Mouse (Mus musculus): ENCODE measurements at regions not wholly inside any gene's neighbourhood (a gene's known extent, or its start where the extent isn't known, plus 50 kb on each side); places are given as distances from the start of the nearest gene placed in this dataset.

- H3K36me3 ChIP-seq (ENCODE audit: control insufficient read depth, insufficient read depth, low read length): no peaks in the 10 kb centered on the region
- H3K4me1 ChIP-seq (replicated peaks; ENCODE audit: control insufficient read depth, insufficient read depth, low read length): no peaks in the 10 kb centered on the region
- WGBS: 79% methylated on average over 7 of the region's 7 CpGs
- H3K27ac ChIP-seq (ENCODE audit: low read depth, low read length): no peak overlapping the region
- H3K4me3 ChIP-seq (ENCODE audit: low read depth, low read length): no peak overlapping the region
- no peak overlapping the region for H3K9ac ChIP-seq (ENCODE audit: low read depth, low read length)
- no peak overlapping the region for H3K4me2 ChIP-seq (replicated peaks; ENCODE audit: low read depth, low read length)
- H3K27me3 ChIP-seq (ENCODE audit: control insufficient read depth, insufficient read depth, low read length): no peaks in the 10 kb centered on the region
- H3K9me3 ChIP-seq (ENCODE audit: control insufficient read depth, low read length): no peaks in the 10 kb centered on the region
- DNase-seq (ENCODE audit: low spot score) (no peak), ATAC-seq (ENCODE audit: low FRiP score) (no peak)
Observed at GRCm38 (mm10) chr10:21711866-21712265, 118.9 kb downstream of the 1700020N01Rik start.

GRCm38 (mm10) chr10:21712828-21713227 lies 119.9 kb downstream of the 1700020N01Rik start:
- Histone ChIP-seq H3K4me3 (ENCODE audit: low read depth, low read length) (no peak overlapping the region), H3K36me3 (ENCODE audit: control insufficient read depth, insufficient read depth, low read length) (no peaks in the 10 kb centered on the region), H3K9me3 (ENCODE audit: control insufficient read depth, low read length) (no peaks in the 10 kb centered on the region), H3K4me1 (replicated peaks; ENCODE audit: control insufficient read depth, insufficient read depth, low read length) (no peaks in the 10 kb centered on the region), H3K4me2 (replicated peaks; ENCODE audit: low read depth, low read length) (no peak overlapping the region), H3K27ac (ENCODE audit: low read depth, low read length) (no peak overlapping the region), H3K9ac (ENCODE audit: low read depth, low read length) (no peak overlapping the region), H3K27me3 (ENCODE audit: control insufficient read depth, insufficient read depth, low read length) (no peaks in the 10 kb centered on the region)
- no peak for DNase-seq (ENCODE audit: low spot score)
- no peak for ATAC-seq (ENCODE audit: low FRiP score)
- 74% methylated on average over 3 of the region's 3 CpGs for WGBS

DNA sequence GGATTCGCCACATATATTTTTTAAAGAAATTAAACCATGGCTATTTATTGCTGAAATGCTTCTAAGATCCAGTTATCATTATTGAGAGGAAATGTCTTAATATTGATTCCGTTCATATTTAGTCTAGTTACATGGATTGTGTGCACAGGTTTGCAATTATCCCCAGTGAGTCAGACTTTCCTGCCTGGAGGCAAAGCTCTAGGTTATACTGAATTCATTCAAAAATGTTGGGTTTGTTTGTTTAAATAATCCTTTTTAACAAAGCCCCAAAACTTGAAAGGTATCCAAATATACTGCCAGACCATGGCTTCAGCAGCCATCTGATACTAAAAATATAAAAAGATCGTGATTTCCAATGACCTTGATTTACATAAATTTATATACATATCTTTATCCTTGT lies 122.5 kb downstream of the 1700020N01Rik start:
- H3K27ac ChIP-seq (ENCODE audit: low read depth, low read length): no peak overlapping the region
- ATAC-seq (ENCODE audit: low FRiP score) (no peak), DNase-seq (ENCODE audit: low spot score) (no peak)
- H3K9ac ChIP-seq (ENCODE audit: low read depth, low read length): no peak overlapping the region
- no peak overlapping the region for H3K4me2 ChIP-seq (replicated peaks; ENCODE audit: low read depth, low read length)
- H3K4me1 ChIP-seq (replicated peaks; ENCODE audit: control insufficient read depth, insufficient read depth, low read length): no peaks in the 10 kb centered on the region
- no peak overlapping the region for H3K4me3 ChIP-seq (ENCODE audit: low read depth, low read length)
- H3K27me3 ChIP-seq (ENCODE audit: control insufficient read depth, insufficient read depth, low read length): no peaks in the 10 kb centered on the region
- H3K36me3 ChIP-seq (ENCODE audit: control insufficient read depth, insufficient read depth, low read length): no peaks in the 10 kb centered on the region
- H3K9me3 ChIP-seq (ENCODE audit: control insufficient read depth, low read length): no peaks in the 10 kb centered on the region
- WGBS: 93% methylated on average over 3 of the region's 3 CpGs

DNA sequence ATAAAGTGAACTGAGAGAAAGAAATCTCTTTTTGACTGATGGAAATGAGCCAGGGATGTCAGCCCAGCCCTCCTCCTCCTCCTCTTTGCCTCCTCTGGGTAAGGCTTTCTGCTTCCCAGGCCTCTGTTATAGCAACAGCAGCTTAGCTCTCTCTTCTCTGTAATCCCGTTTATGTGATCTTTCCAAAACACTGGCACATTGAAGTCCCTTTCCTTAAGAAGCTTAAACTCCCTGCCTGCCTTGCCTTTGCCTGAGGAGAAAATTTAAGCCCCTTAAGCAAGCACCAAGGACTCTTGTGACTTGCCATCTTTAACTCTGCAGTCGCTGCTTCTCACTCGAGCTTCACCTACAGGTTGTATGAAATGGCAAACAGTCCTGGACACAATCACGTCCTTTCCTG lies 125.2 kb downstream of the 1700020N01Rik start:
- whole genome bisulfite sequencing: 64% methylated on average over 4 of the region's 4 CpGs
- ATAC-seq (ENCODE audit: low FRiP score): no peak
- Histone ChIP-seq H3K36me3 (ENCODE audit: control insufficient read depth, insufficient read depth, low read length) (no peaks in the 10 kb centered on the region), H3K9me3 (ENCODE audit: control insufficient read depth, low read length) (no peaks in the 10 kb centered on the region), H3K4me1 (replicated peaks; ENCODE audit: control insufficient read depth, insufficient read depth, low read length) (no peaks in the 10 kb centered on the region), H3K4me3 (ENCODE audit: low read depth, low read length) (no peak overlapping the region), H3K27ac (ENCODE audit: low read depth, low read length) (no peak overlapping the region), H3K9ac (ENCODE audit: low read depth, low read length) (no peak overlapping the region), H3K4me2 (replicated peaks; ENCODE audit: low read depth, low read length) (no peak overlapping the region), H3K27me3 (ENCODE audit: control insufficient read depth, insufficient read depth, low read length) (no peaks in the 10 kb centered on the region)
- DNase-seq (ENCODE audit: low spot score): no peak

GRCm38 (mm10) chr10:21724351-21724750 lies 131.4 kb downstream of the 1700020N01Rik start:
- 88% methylated on average over 3 of the region's 3 CpGs for WGBS
- no peak overlapping the region for H3K27ac ChIP-seq (ENCODE audit: low read depth, low read length)
- no peak overlapping the region for H3K4me3 ChIP-seq (ENCODE audit: low read depth, low read length)
- no peaks in the 10 kb centered on the region for H3K4me1 ChIP-seq (replicated peaks; ENCODE audit: control insufficient read depth, insufficient read depth, low read length)
- no peaks in the 10 kb centered on the region for H3K27me3 ChIP-seq (ENCODE audit: control insufficient read depth, insufficient read depth, low read length)
- DNase-seq (ENCODE audit: low spot score) (no peak), ATAC-seq (ENCODE audit: low FRiP score) (no peak)
- H3K4me2 ChIP-seq (replicated peaks; ENCODE audit: low read depth, low read length): no peak overlapping the region
- H3K9me3 ChIP-seq (ENCODE audit: control insufficient read depth, low read length): no peaks in the 10 kb centered on the region
- H3K36me3 ChIP-seq (ENCODE audit: control insufficient read depth, insufficient read depth, low read length): no peaks in the 10 kb centered on the region
- no peak overlapping the region for H3K9ac ChIP-seq (ENCODE audit: low read depth, low read length)

DNA sequence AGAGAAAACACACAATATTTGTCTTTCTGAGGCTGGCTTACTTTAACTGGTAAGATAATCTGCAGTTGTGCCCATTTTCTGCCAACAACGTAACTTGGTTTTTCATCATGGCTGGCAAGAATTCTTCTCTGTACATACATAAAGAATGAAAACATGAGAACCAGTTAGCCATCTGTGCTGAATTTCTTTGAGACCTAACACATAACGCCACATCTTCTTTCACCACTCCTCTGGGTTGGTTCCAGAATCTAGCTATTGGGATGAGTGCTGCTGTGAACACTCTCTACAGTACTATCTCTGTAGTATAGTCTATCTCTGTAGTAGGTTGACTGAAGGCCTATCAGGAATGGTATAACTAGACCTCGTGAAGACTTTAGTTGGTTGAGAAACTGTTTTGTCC lies 132.1 kb downstream of the 1700020N01Rik start:
- DNase-seq (ENCODE audit: low spot score) (no peak), ATAC-seq (ENCODE audit: low FRiP score) (no peak)
- Histone ChIP-seq H3K9ac (ENCODE audit: low read depth, low read length) (no peak overlapping the region), H3K36me3 (ENCODE audit: control insufficient read depth, insufficient read depth, low read length) (no peaks in the 10 kb centered on the region), H3K27ac (ENCODE audit: low read depth, low read length) (no peak overlapping the region), H3K27me3 (ENCODE audit: control insufficient read depth, insufficient read depth, low read length) (no peaks in the 10 kb centered on the region), H3K4me2 (replicated peaks; ENCODE audit: low read depth, low read length) (no peak overlapping the region), H3K4me3 (ENCODE audit: low read depth, low read length) (no peak overlapping the region), H3K9me3 (ENCODE audit: control insufficient read depth, low read length) (no peaks in the 10 kb centered on the region), H3K4me1 (replicated peaks; ENCODE audit: control insufficient read depth, insufficient read depth, low read length) (no peaks in the 10 kb centered on the region)
- WGBS: 89% methylated on average over 3 of the region's 3 CpGs

GRCm38 (mm10) chr10:21740256-21740655 lies 141.7 kb upstream of the Sgk1 start:
- 54% methylated on average over 5 of the region's 5 CpGs for WGBS
- ATAC-seq (ENCODE audit: low FRiP score) (no peak), DNase-seq (ENCODE audit: low spot score) (no peak)
- H3K27ac ChIP-seq (ENCODE audit: low read depth, low read length): no peak overlapping the region
- H3K4me3 ChIP-seq (ENCODE audit: low read depth, low read length): no peak overlapping the region
- H3K36me3 ChIP-seq (ENCODE audit: control insufficient read depth, insufficient read depth, low read length): no peaks in the 10 kb centered on the region
- H3K27me3 ChIP-seq (ENCODE audit: control insufficient read depth, insufficient read depth, low read length): no peaks in the 10 kb centered on the region
- H3K9me3 ChIP-seq (ENCODE audit: control insufficient read depth, low read length): no peaks in the 10 kb centered on the region
- no peaks in the 10 kb centered on the region for H3K4me1 ChIP-seq (replicated peaks; ENCODE audit: control insufficient read depth, insufficient read depth, low read length)
- H3K4me2 ChIP-seq (replicated peaks; ENCODE audit: low read depth, low read length): no peak overlapping the region
- H3K9ac ChIP-seq (ENCODE audit: low read depth, low read length): no peak overlapping the region

GRCm38 (mm10) chr10:21741575-21741974 lies 140.4 kb upstream of the Sgk1 start:
- H3K27ac ChIP-seq (ENCODE audit: low read depth, low read length): no peak overlapping the region
- no peaks in the 10 kb centered on the region for H3K9me3 ChIP-seq (ENCODE audit: control insufficient read depth, low read length)
- WGBS: 78% methylated on average over 8 of the region's 8 CpGs
- H3K4me3 ChIP-seq (ENCODE audit: low read depth, low read length): no peak overlapping the region
- no peak for DNase-seq (ENCODE audit: low spot score)
- no peak overlapping the region for H3K4me2 ChIP-seq (replicated peaks; ENCODE audit: low read depth, low read length)
- no peaks in the 10 kb centered on the region for H3K4me1 ChIP-seq (replicated peaks; ENCODE audit: control insufficient read depth, insufficient read depth, low read length)
- no peaks in the 10 kb centered on the region for H3K36me3 ChIP-seq (ENCODE audit: control insufficient read depth, insufficient read depth, low read length)
- no peaks in the 10 kb centered on the region for H3K27me3 ChIP-seq (ENCODE audit: control insufficient read depth, insufficient read depth, low read length)
- no peak overlapping the region for H3K9ac ChIP-seq (ENCODE audit: low read depth, low read length)
- ATAC-seq (ENCODE audit: low FRiP score): no peak

- Histone ChIP-seq H3K9me3 (ENCODE audit: control insufficient read depth, low read length) (no peaks in the 10 kb centered on the region), H3K4me1 (replicated peaks; ENCODE audit: control insufficient read depth, insufficient read depth, low read length) (no peaks in the 10 kb centered on the region), H3K9ac (ENCODE audit: low read depth, low read length) (no peak overlapping the region), H3K27ac (ENCODE audit: low read depth, low read length) (no peak overlapping the region), H3K4me3 (ENCODE audit: low read depth, low read length) (no peak overlapping the region), H3K27me3 (ENCODE audit: control insufficient read depth, insufficient read depth, low read length) (no peaks in the 10 kb centered on the region), H3K36me3 (ENCODE audit: control insufficient read depth, insufficient read depth, low read length) (no peaks in the 10 kb centered on the region), H3K4me2 (replicated peaks; ENCODE audit: low read depth, low read length) (no peak overlapping the region)
- DNase-seq (ENCODE audit: low spot score) (no peak), ATAC-seq (ENCODE audit: low FRiP score) (no peak)
- 92% methylated on average over 23 of the region's 23 CpGs for WGBS
Observed at GRCm38 (mm10) chr10:21741976-21742745, 139.8 kb upstream of the Sgk1 start.
